7 mouse cellular contexts compared by ENCODE assay signal in genomic region chrX:74282395-74283091, GRCm38 (mm10). TPM values are rescaled to one million over a fixed set of nuclear protein-coding genes. Genes with fewer than 3 reads are reported as not detected.
DNase-seq lines count a peak whose midpoint lies in the region; ATAC-seq and TF ChIP-seq lines count a peak whose summit lies in the region.

No protein-coding gene starts in this region.

- H3K4me1 ChIP-seq in embryonic facial prominence, embryonic 12.5 days = no peaks in the 10 kb centered on the region
- no peaks in the 10 kb centered on the region; the same call in 1 of the 2 replicates for H3K4me1 ChIP-seq in kidney, adult 2 months (ENCODE audit: control insufficient read depth, insufficient read depth, low read length)
- peaks cover 10% of the 10 kb centered on the region; the same call in 1 of the 2 replicates for H3K4me1 ChIP-seq in limb, embryonic 12.5 days (replicated peaks)
- peaks cover 6% of the 10 kb centered on the region; the same call in 1 of the 2 replicates for H3K4me1 ChIP-seq in midbrain, embryonic 14.5 days (ENCODE audit: control insufficient read depth, insufficient read depth, low read length)

- 19% methylated on average over 39 of the region's 39 CpGs for WGBS in embryonic facial prominence, embryonic 12.5 days
- WGBS in kidney, adult 2 months = 1% methylated on average over 39 of the region's 39 CpGs
- WGBS in limb, embryonic 12.5 days = 19% methylated on average over 39 of the region's 39 CpGs
- 22% methylated on average over 39 of the region's 39 CpGs for WGBS in midbrain, embryonic 14.5 days

- H3K27ac ChIP-seq in embryonic facial prominence, embryonic 12.5 days = peak overlapping the region; percentile 82
- H3K27ac ChIP-seq in kidney, adult 2 months (ENCODE audit: insufficient read depth, low read depth, low read length) = peak overlapping the region; percentile 93
- H3K27ac ChIP-seq in limb, embryonic 12.5 days = peak overlapping the region; percentile 84
- peak overlapping the region; percentile 84 for H3K27ac ChIP-seq in midbrain, embryonic 14.5 days (replicated peaks; ENCODE audit: low read depth, low read length)

- no peaks in the 10 kb centered on the region for H3K27me3 ChIP-seq in embryonic facial prominence, embryonic 12.5 days
- H3K27me3 ChIP-seq in kidney, adult 2 months (replicated peaks; ENCODE audit: control insufficient read depth, insufficient read depth, low read length) = no peaks in the 10 kb centered on the region
- H3K27me3 ChIP-seq in limb, embryonic 12.5 days = peaks cover 17% of the 10 kb centered on the region
- H3K27me3 ChIP-seq in midbrain, embryonic 14.5 days (ENCODE audit: control insufficient read depth, insufficient read depth, low read length) = no peaks in the 10 kb centered on the region

- no peaks in the 10 kb centered on the region for H3K36me3 ChIP-seq in embryonic facial prominence, embryonic 12.5 days
- no peaks in the 10 kb centered on the region for H3K36me3 ChIP-seq in kidney, adult 2 months (ENCODE audit: control insufficient read depth, insufficient read depth, low read length)
- no peaks in the 10 kb centered on the region for H3K36me3 ChIP-seq in limb, embryonic 12.5 days
- H3K36me3 ChIP-seq in midbrain, embryonic 14.5 days (ENCODE audit: control insufficient read depth, insufficient read depth, low read length) = no peaks in the 10 kb centered on the region

- peak overlapping the region; percentile 67 for H3K9ac ChIP-seq in embryonic facial prominence, embryonic 12.5 days
- H3K9ac ChIP-seq in limb, embryonic 12.5 days (replicated peaks) = peak overlapping the region; percentile 73
- peak overlapping the region; percentile 62 for H3K9ac ChIP-seq in midbrain, embryonic 14.5 days (replicated peaks; ENCODE audit: low read length)

- peak overlapping the region; percentile 58 for H3K4me3 ChIP-seq in embryonic facial prominence, embryonic 12.5 days
- H3K4me3 ChIP-seq in kidney, adult 2 months (ENCODE audit: insufficient read depth, low read depth, low read length) = peak overlapping the region; percentile 95
- peak overlapping the region; percentile 60 for H3K4me3 ChIP-seq in limb, embryonic 12.5 days (replicated peaks)
- H3K4me3 ChIP-seq in midbrain, embryonic 14.5 days (replicated peaks; ENCODE audit: low read depth, low read length) = peak overlapping the region; percentile 51

- TF ChIP-seq CTCF in kidney, adult 2 months (conservative IDR thresholded peaks at IDR 0.05; ENCODE audit: insufficient read depth, insufficient read length, low read depth, low read length) = no peak

- TF ChIP-seq POLR2A in kidney, adult 2 months (IDR thresholded peaks at IDR 0.05; ENCODE audit: low read depth, low read length) = peak; percentile 63

- ATAC-seq in embryonic facial prominence, embryonic 12.5 days (ENCODE audit: insufficient number of reproducible peaks, insufficient read depth, low FRiP score, low TSS enrichment) = peak; percentile 61; the same call in 1 of the 2 replicates
- peak; percentile 63 for ATAC-seq in limb, embryonic 12.5 days (ENCODE audit: insufficient number of reproducible peaks, insufficient read depth, low FRiP score, low TSS enrichment, low read depth)
- peak; percentile 88 for ATAC-seq in midbrain, embryonic 14.5 days (ENCODE audit: low FRiP score, low TSS enrichment)

- H3K9me3 ChIP-seq in embryonic facial prominence, embryonic 12.5 days = no peaks in the 10 kb centered on the region
- H3K9me3 ChIP-seq in limb, embryonic 12.5 days = no peaks in the 10 kb centered on the region
- H3K9me3 ChIP-seq in midbrain, embryonic 14.5 days (ENCODE audit: control insufficient read depth, low read length) = no peaks in the 10 kb centered on the region

- DNase-seq in adrenal gland, postnatal 25 days = peak; percentile 81
- peak; percentile 90 to 91 for DNase-seq in heart, adult 18-20 months
- DNase-seq in kidney, adult 2 months = peak; percentile 93
- DNase-seq in midbrain, embryonic 14.5 days = peak; percentile 92
- DNase-seq in spleen, adult 18-20 months = peak; percentile 69 to 79

- peak overlapping the region; percentile 66 for H3K4me2 ChIP-seq in embryonic facial prominence, embryonic 12.5 days (replicated peaks)
- peak overlapping the region; percentile 69 for H3K4me2 ChIP-seq in limb, embryonic 12.5 days
- H3K4me2 ChIP-seq in midbrain, embryonic 14.5 days (ENCODE audit: low read length) = peak overlapping the region; percentile 68

RNA-seq across cellular contexts. Expression of gene Dnase1l1, which starts 0.4 kb away (rescaled TPM):
- 17.8 and 20.3 TPM in 2 replicates for total RNA-seq in adrenal gland, postnatal 25 days (2021)
- polyA plus RNA-seq in embryonic facial prominence, embryonic 12.5 days (2016; fragmentation: Nextera tagmentation; extraction: Ambion mirVana) = 9.1 and 9.6 TPM in 2 replicates
- total RNA-seq in heart, adult 18-20 months (2021) = 10 to 100 TPM; 17.7 to 23.5 TPM
- polyA plus RNA-seq in kidney, adult 2 months (2012; rRNA removed) = 26.0 and 26.1 TPM in 2 replicates
- polyA plus RNA-seq in limb, embryonic 12.5 days (2016; fragmentation: Nextera tagmentation; extraction: Ambion mirVana) = 9.9 and 11.6 TPM in 2 replicates
- 1.8 and 3.8 TPM in 2 replicates for polyA plus RNA-seq in midbrain, embryonic 14.5 days (2014; fragmentation: Nextera tagmentation; extraction: Ambion mirVana)

RNA-seq across cellular contexts. Expression of gene Taz, which starts 0.8 kb away (rescaled TPM):
- total RNA-seq in adrenal gland, postnatal 25 days (2021) = 75.4 and 94.9 TPM in 2 replicates
- 84.4 and 85.7 TPM in 2 replicates for polyA plus RNA-seq in embryonic facial prominence, embryonic 12.5 days (2016; fragmentation: Nextera tagmentation; extraction: Ambion mirVana)
- total RNA-seq in heart, adult 18-20 months (2021) = 10 to 100 TPM; 45.4 to 47.6 TPM
- polyA plus RNA-seq in kidney, adult 2 months (2012; rRNA removed) = 79.6 and 104 TPM in 2 replicates
- 90.9 and 94.9 TPM in 2 replicates for polyA plus RNA-seq in limb, embryonic 12.5 days (2016; fragmentation: Nextera tagmentation; extraction: Ambion mirVana)
- 64.9 and 76.8 TPM in 2 replicates for polyA plus RNA-seq in midbrain, embryonic 14.5 days (2014; fragmentation: Nextera tagmentation; extraction: Ambion mirVana)

RNA-seq across cellular contexts. Expression of gene Rpl10, which starts 11.9 kb away (rescaled TPM):
- total RNA-seq in adrenal gland, postnatal 25 days (2021) = 164 and 380 TPM in 2 replicates
- polyA plus RNA-seq in embryonic facial prominence, embryonic 12.5 days (2016; fragmentation: Nextera tagmentation; extraction: Ambion mirVana) = 745 and 775 TPM in 2 replicates
- 100 to 1,000 TPM; 240 to 275 TPM for total RNA-seq in heart, adult 18-20 months (2021)
- 1,301 and 1,460 TPM in 2 replicates for polyA plus RNA-seq in kidney, adult 2 months (2012; rRNA removed)
- 787 and 794 TPM in 2 replicates for polyA plus RNA-seq in limb, embryonic 12.5 days (2016; fragmentation: Nextera tagmentation; extraction: Ambion mirVana)
- 527 and 538 TPM in 2 replicates for polyA plus RNA-seq in midbrain, embryonic 14.5 days (2014; fragmentation: Nextera tagmentation; extraction: Ambion mirVana)

RNA-seq across cellular contexts. Expression of gene Atp6ap1, which starts 14.4 kb away (rescaled TPM):
- total RNA-seq in adrenal gland, postnatal 25 days (2021) = 218 and 224 TPM in 2 replicates
- 114 and 120 TPM in 2 replicates for polyA plus RNA-seq in embryonic facial prominence, embryonic 12.5 days (2016; fragmentation: Nextera tagmentation; extraction: Ambion mirVana)
- 100 to 1,000 TPM; 130 to 139 TPM for total RNA-seq in heart, adult 18-20 months (2021)
- polyA plus RNA-seq in kidney, adult 2 months (2012; rRNA removed) = 382 and 458 TPM in 2 replicates
- polyA plus RNA-seq in limb, embryonic 12.5 days (2016; fragmentation: Nextera tagmentation; extraction: Ambion mirVana) = 94.8 and 106 TPM in 2 replicates
- 220 and 235 TPM in 2 replicates for polyA plus RNA-seq in midbrain, embryonic 14.5 days (2014; fragmentation: Nextera tagmentation; extraction: Ambion mirVana)

RNA-seq across cellular contexts. Expression of gene Gdi1, which starts 22.3 kb away (rescaled TPM):
- total RNA-seq in adrenal gland, postnatal 25 days (2021) = 234 and 244 TPM in 2 replicates
- polyA plus RNA-seq in embryonic facial prominence, embryonic 12.5 days (2016; fragmentation: Nextera tagmentation; extraction: Ambion mirVana) = 305 and 323 TPM in 2 replicates
- total RNA-seq in heart, adult 18-20 months (2021) = 10 to 100 TPM; 50.9 to 66.5 TPM
- 120 and 150 TPM in 2 replicates for polyA plus RNA-seq in kidney, adult 2 months (2012; rRNA removed)
- 228 and 276 TPM in 2 replicates for polyA plus RNA-seq in limb, embryonic 12.5 days (2016; fragmentation: Nextera tagmentation; extraction: Ambion mirVana)
- polyA plus RNA-seq in midbrain, embryonic 14.5 days (2014; fragmentation: Nextera tagmentation; extraction: Ambion mirVana) = 615 and 857 TPM in 2 replicates

Comparison
In these comparisons a context has a peak if more than half of its experiments do, and no peak if none do; other contexts are left out.
1. Peak in every context shown above with its lines: DNase-seq, ATAC-seq, H3K4me3 ChIP-seq and H3K27ac ChIP-seq.